38 mouse cellular contexts compared by ENCODE assay signal in the genomic region with DNA sequence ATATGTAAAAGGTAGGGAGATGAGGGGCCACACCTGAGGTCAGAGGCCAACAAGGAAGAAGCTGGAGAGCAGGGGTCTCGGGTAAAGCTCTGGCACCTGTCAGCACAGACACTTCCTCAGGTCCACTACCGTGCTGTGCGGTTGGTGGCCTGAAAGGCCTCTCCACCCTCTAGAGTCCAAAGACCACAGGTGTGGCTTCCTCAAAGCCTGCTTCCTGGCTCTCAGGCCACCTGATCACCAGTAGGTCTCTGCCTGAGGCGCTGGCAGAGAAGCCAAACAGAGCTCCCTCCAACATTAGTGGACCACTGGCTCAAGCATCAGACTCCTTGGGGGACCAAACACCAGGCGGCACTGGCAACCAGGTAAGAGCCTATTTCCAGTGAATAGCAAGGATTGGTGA. TPM values are rescaled to one million over a fixed set of nuclear protein-coding genes. Genes with fewer than 3 reads are reported as not detected.
A peak's percentile ranks its signal among the peaks of the same experiment; 100 is the strongest.
DNase-seq lines count a peak whose midpoint lies in the region; ATAC-seq and TF ChIP-seq lines count a peak whose summit lies in the region.
"Had no signal": no experiment of that assay in that cellular context is flagged by ENCODE, and none has a peak within 500 bp of the region (broad histone marks: within the 10 kb centered on the region; RNA-seq: fewer than 3 reads in every experiment).

A gene (plus strand): TSS at position 225 of the 400 bp plus-strand sequence.

- no peak for ATAC-seq in kidney, embryonic 15.5 days (replicated peaks; ENCODE audit: low FRiP score)
- peak; percentile 67; the same call in 1 of the 2 replicates for ATAC-seq in stomach, embryonic 14.5 days (ENCODE audit: insufficient number of reproducible peaks, insufficient read depth, low FRiP score, low read depth)
- ATAC-seq: activated CD4-positive, CD25-positive, alpha-beta regulatory T cell, adult 4 months; forebrain, embryonic 14.5 days; lung, postnatal 0 days; midbrain, embryonic 13.5 days had no signal

- H3K9me3 ChIP-seq in kidney, embryonic 15.5 days (replicated peaks) = no peaks in the 10 kb centered on the region
- no peaks in the 10 kb centered on the region for H3K9me3 ChIP-seq in stomach, embryonic 14.5 days (ENCODE audit: control insufficient read depth, low read depth, low read length)
- H3K9me3 ChIP-seq: hindbrain, embryonic 10.5 days; hindbrain, embryonic 15.5 days; limb, embryonic 10.5 days; limb, embryonic 15.5 days; liver, embryonic 13.5 days; midbrain, embryonic 13.5 days; neural tube, embryonic 13.5 days had no signal

- no peak within 1 kb of the TSS for H3K4me3 ChIP-seq in gastrocnemius, adult 2 months
- H3K4me3 ChIP-seq in kidney, embryonic 15.5 days (replicated peaks) = no peak within 1 kb of the TSS
- no peak within 1 kb of the TSS for H3K4me3 ChIP-seq in stomach, embryonic 14.5 days (ENCODE audit: low read depth, low read length)
- H3K4me3 ChIP-seq: hindbrain, embryonic 10.5 days; hindbrain, embryonic 15.5 days; limb, embryonic 10.5 days; limb, embryonic 15.5 days; liver, embryonic 13.5 days; midbrain, embryonic 13.5 days; neural tube, embryonic 13.5 days had no signal

- no peak within 1 kb of the TSS for H3K4me2 ChIP-seq in kidney, embryonic 15.5 days
- H3K4me2 ChIP-seq in stomach, embryonic 14.5 days (replicated peaks; ENCODE audit: low read depth, low read length) = no peak within 1 kb of the TSS
- H3K4me2 ChIP-seq: hindbrain, embryonic 15.5 days; limb, embryonic 15.5 days; liver, embryonic 13.5 days; midbrain, embryonic 13.5 days; neural tube, embryonic 13.5 days had no signal

- no peak for TF ChIP-seq CTCF in gastrocnemius, adult 2 months (IDR thresholded peaks at IDR 0.05)

- H3K9ac ChIP-seq in kidney, embryonic 15.5 days = no peak within 1 kb of the TSS
- H3K9ac ChIP-seq in stomach, embryonic 14.5 days (replicated peaks; ENCODE audit: low read depth, low read length) = no peak within 1 kb of the TSS
- H3K9ac ChIP-seq: hindbrain, embryonic 15.5 days; limb, embryonic 15.5 days; liver, embryonic 13.5 days; midbrain, embryonic 13.5 days; neural tube, embryonic 13.5 days had no signal

- H3K27me3 ChIP-seq in kidney, embryonic 15.5 days = no peaks in the 10 kb centered on the region
- no peaks in the 10 kb centered on the region for H3K27me3 ChIP-seq in stomach, embryonic 14.5 days (ENCODE audit: control insufficient read depth, insufficient read depth, low read length)
- H3K27me3 ChIP-seq: hindbrain, embryonic 15.5 days; limb, embryonic 15.5 days; liver, embryonic 13.5 days; midbrain, embryonic 13.5 days; neural tube, embryonic 13.5 days had no signal

- peak within 1 kb of the TSS; percentile 49; the same call in 1 of the 2 replicates for H3K27ac ChIP-seq in gastrocnemius, adult 2 months
- H3K27ac ChIP-seq in kidney, embryonic 15.5 days = no peak within 1 kb of the TSS
- no peak within 1 kb of the TSS; the same call in 1 of the 2 replicates for H3K27ac ChIP-seq in stomach, embryonic 14.5 days (ENCODE audit: low read length)
- H3K27ac ChIP-seq: hindbrain, embryonic 10.5 days; hindbrain, embryonic 15.5 days; kidney, postnatal 0 days; limb, embryonic 10.5 days; limb, embryonic 15.5 days; liver, embryonic 13.5 days; macrophage; midbrain, embryonic 13.5 days; neural tube, embryonic 13.5 days had no signal

- 87% methylated on average over 5 of the region's 5 CpGs for WGBS in kidney, embryonic 15.5 days
- WGBS in stomach, embryonic 14.5 days = 73% methylated on average over 5 of the region's 5 CpGs

- no peaks in the 10 kb centered on the region for H3K36me3 ChIP-seq in kidney, embryonic 15.5 days
- H3K36me3 ChIP-seq in stomach, embryonic 14.5 days (ENCODE audit: control insufficient read depth, insufficient read depth, low read length) = no peaks in the 10 kb centered on the region
- H3K36me3 ChIP-seq: hindbrain, embryonic 10.5 days; hindbrain, embryonic 15.5 days; limb, embryonic 10.5 days; limb, embryonic 15.5 days; liver, embryonic 13.5 days; midbrain, embryonic 13.5 days; neural tube, embryonic 13.5 days had no signal

- DNase-seq in gastrocnemius, adult 2 months = no peak
- no peak for DNase-seq in gastrocnemius, adult 8-10 months (ENCODE audit: low spot score in 2 of 2)
- peak; percentile 30 for DNase-seq in kidney, adult 11 months
- peak; percentile 53 for DNase-seq in yolk sac, embryonic 10.5 days (ENCODE audit: low spot score)
- DNase-seq in thymus, postnatal 10 days (ENCODE audit: low spot score in 2 of 2) = no peak
- no peak for DNase-seq in layer of hippocampus, postnatal 36 days
- DNase-seq: adrenal gland, adult 2 months; adrenal gland, postnatal 36 days; cerebellum, adult 2 months; cerebellum, postnatal 25 days; gastrocnemius, postnatal 36 days; kidney, adult 18-20 months; kidney, postnatal 4 days; liver, embryonic 13.5 days; lung, adult 18-20 months; thymus, adult 2 months; thymus, postnatal 4 days had no signal

- intact Hi-C loops in gastrocnemius, adult 2 months (cut with DNase I) = no loop called here

- no peaks in the 10 kb centered on the region for H3K4me1 ChIP-seq in kidney, embryonic 15.5 days
- H3K4me1 ChIP-seq in stomach, embryonic 14.5 days (ENCODE audit: control insufficient read depth, insufficient read depth, low read length) = no peaks in the 10 kb centered on the region
- H3K4me1 ChIP-seq: hindbrain, embryonic 10.5 days; hindbrain, embryonic 15.5 days; limb, embryonic 15.5 days; liver, embryonic 13.5 days; midbrain, embryonic 13.5 days; neural tube, embryonic 13.5 days had no signal

RNA-seq across cellular contexts. Expression of the gene that starts here (rescaled TPM):
- total RNA-seq in gastrocnemius, adult 2 months (2021) = not detected
- not detected for total RNA-seq in gastrocnemius, adult 8-10 months (2022)
- 0.73 TPM in 1 of 2 replicates, not detected in the other for polyA plus RNA-seq in kidney, embryonic 15.5 days (2015; fragmentation: Nextera tagmentation; extraction: Ambion mirVana)
- 7.0 and 7.2 TPM in 2 replicates for polyA plus RNA-seq in stomach, embryonic 14.5 days (2014; fragmentation: Nextera tagmentation; extraction: Ambion mirVana)
- not detected for total RNA-seq in layer of hippocampus, postnatal 36 days (2021)
- total RNA-seq: adrenal gland, adult 2 months; adrenal gland, postnatal 36 days; CH12.LX; ES-E14; gastrocnemius, postnatal 36 days; left cerebral cortex, postnatal 10 days; megakaryocyte-erythroid progenitor cell, adult 5-6 weeks had no signal
- polyA plus RNA-seq: activated CD4-positive, CD25-positive, alpha-beta regulatory T cell, adult 4 months; adrenal gland, adult 2 months; brain, embryonic 14.5 days; C2C12; embryonic facial prominence, embryonic 11.5 days; forebrain, embryonic 14.5 days; heart, postnatal 0 days; hindbrain, embryonic 10.5 days; hindbrain, embryonic 15.5 days; limb, embryonic 10.5 days; limb, embryonic 15.5 days; liver, embryonic 13.5 days; lung, postnatal 0 days; macrophage; midbrain, embryonic 13.5 days; neural tube, embryonic 13.5 days had no signal

Comparison
In these comparisons a context has a peak if more than half of its experiments do, and no peak if none do; other contexts are left out.
1. DNase-seq: peak in kidney, adult 11 months (single experiment) and yolk sac, embryonic 10.5 days (single experiment); none in gastrocnemius, adult 2 months (single experiment), gastrocnemius, adult 8-10 months (0 of 2), thymus, postnatal 10 days (0 of 2) and layer of hippocampus, postnatal 36 days (0 of 2).